Mouse (Mus musculus) layer of hippocampus, postnatal 14 days (tissue): ENCODE results near the gene Eif2s1. TPM values are rescaled to one million over a fixed set of nuclear protein-coding genes. Genes with fewer than 3 reads are reported as not detected.
"Not testable (repeated sequence)": the region's sequence is repeated elsewhere in the genome, so short reads cannot be mapped to it uniquely, and the experiment has no call there.

ENCODE experiments used
- DNase-seq, 2 experiments: peaks; one replicate each; pipeline ENCODE4 v3.0.0; 2021 to 2022; ENCODE audit warnings: low spot score in 2 of 2, mixed read lengths in 1 of 2
- total RNA-seq, 2 experiments: library from RNA; stranded (reverse); gene quantifications; 2 replicates each; pipeline ENCODE4 v1.2.3; 2021

Gene Eif2s1
- total RNA-seq, 2 experiments from 2014 or later, result 59.8 to 61.6 TPM

- no peak for DNase-seq
These were observed 50.2 kb downstream of the Eif2s1 start for GRCm38 (mm10) chr12:78911707-78912417.

- DNase-seq, result no peak
These were observed 52.8 kb downstream of the Eif2s1 start for GRCm38 (mm10) chr12:78914458-78914857.

- no peak for DNase-seq
These were observed 53.9 kb downstream of the Eif2s1 start for GRCm38 (mm10) chr12:78915561-78915960.

GRCm38 (mm10) chr12:78916278-78916677 is 54.7 kb downstream of the Eif2s1 start:
- no peak for DNase-seq

GRCm38 (mm10) chr12:78918227-78919078 is 56.8 kb downstream of the Eif2s1 start:
- DNase-seq, result peak; percentile 81 to 89

GRCm38 (mm10) chr12:78919079-78919712 is 57.6 kb downstream of the Eif2s1 start:
- DNase-seq, result peak; percentile 47 to 81

GRCm38 (mm10) chr12:78921421-78921820 is 59.8 kb downstream of the Eif2s1 start:
- no peak for DNase-seq

GRCm38 (mm10) chr12:78922058-78922457 is 60.4 kb downstream of the Eif2s1 start:
- DNase-seq, result no peak

GRCm38 (mm10) chr12:78922977-78923376 is 61.4 kb downstream of the Eif2s1 start:
- not testable (repeated sequence) for DNase-seq

GRCm38 (mm10) chr12:78923539-78924189 is 62.0 kb downstream of the Eif2s1 start:
- DNase-seq, result peak in 1 of 2 experiments; percentile 36

- no peak for DNase-seq
These were observed 65.7 kb downstream of the Eif2s1 start for GRCm38 (mm10) chr12:78927287-78927686.

- no peak for DNase-seq
These were observed 68.3 kb downstream of the Eif2s1 start for GRCm38 (mm10) chr12:78929900-78930299.

GRCm38 (mm10) chr12:78936494-78936893 is 74.9 kb downstream of the Eif2s1 start:
- DNase-seq, result no peak

Other genes with a start within 250 kb of the Eif2s1 start
- gene Fam71d, start 170.3 kb upstream of the Eif2s1 start, total RNA-seq, result 1 to 10 TPM; 1.4 to 1.6 TPM
- 10 to 100 TPM; 18.5 to 21.0 TPM for gene Mpp5, start 112.9 kb upstream of the Eif2s1 start, total RNA-seq
- 100 to 1,000 TPM; 201 to 213 TPM for gene Atp6v1d, start 181 bp upstream of the Eif2s1 start, total RNA-seq
- gene Plek2, start 45.1 kb downstream of the Eif2s1 start, total RNA-seq, result under 1 TPM in 1 of 2 experiments, not detected in 1; 0.41 TPM
- gene Tmem229b, start 145.8 kb downstream of the Eif2s1 start, total RNA-seq, result 10 to 100 TPM; 74.6 to 80.0 TPM
- 10 to 100 TPM in 1 of 2 experiments, 1 to 10 TPM in 1; 8.5 to 11.4 TPM for gene Plekhh1, start 167.3 kb downstream of the Eif2s1 start, total RNA-seq
- 10 to 100 TPM in 1 of 2 experiments, 1 to 10 TPM in 1; 9.8 to 10.2 TPM for gene Pigh, start 227.8 kb downstream of the Eif2s1 start, total RNA-seq